Mouse (Mus musculus): ENCODE data around the gene Mrtfb. TPM values are rescaled to one million over a fixed set of nuclear protein-coding genes. Genes with fewer than 3 reads are reported as not detected.

Gene Mrtfb
- polyA plus RNA-seq, 1 experiment: 25.2 TPM

- Histone ChIP-seq H3K27ac (ENCODE audit: insufficient read depth, low read length) (no peak overlapping the region), H3K4me1 (ENCODE audit: control insufficient read depth, insufficient read depth, low read length) (no peaks in the 10 kb centered on the region), H3K4me3 (ENCODE audit: insufficient read depth, low read length) (no peak overlapping the region)
- TF ChIP-seq POLR2A (IDR thresholded peaks at IDR 0.05; ENCODE audit: low read depth, low read length): no peak
- TF ChIP-seq CTCF (IDR thresholded peaks at IDR 0.05; ENCODE audit: borderline replicate concordance, insufficient read depth, low read length): no peak
Observed at GRCm38 (mm10) chr16:13425804-13426203, 169.5 kb downstream of the Mrtfb start.

GRCm38 (mm10) chr16:13426831-13427589 is 170.7 kb downstream of the Mrtfb start:
- Histone ChIP-seq H3K4me1 (ENCODE audit: control insufficient read depth, insufficient read depth, low read length) (no peaks in the 10 kb centered on the region), H3K4me3 (ENCODE audit: insufficient read depth, low read length) (no peak overlapping the region), H3K27ac (ENCODE audit: insufficient read depth, low read length) (no peak overlapping the region)
- TF ChIP-seq POLR2A (IDR thresholded peaks at IDR 0.05; ENCODE audit: low read depth, low read length): no peak
- TF ChIP-seq CTCF (IDR thresholded peaks at IDR 0.05; ENCODE audit: borderline replicate concordance, insufficient read depth, low read length): no peak

- TF ChIP-seq CTCF (IDR thresholded peaks at IDR 0.05; ENCODE audit: borderline replicate concordance, insufficient read depth, low read length) (no peak), POLR2A (IDR thresholded peaks at IDR 0.05; ENCODE audit: low read depth, low read length) (no peak)
- Histone ChIP-seq H3K4me1 (ENCODE audit: control insufficient read depth, insufficient read depth, low read length) (no peaks in the 10 kb centered on the region), H3K4me3 (ENCODE audit: insufficient read depth, low read length) (no peak overlapping the region), H3K27ac (ENCODE audit: insufficient read depth, low read length) (no peak overlapping the region)
Observed at GRCm38 (mm10) chr16:13428077-13428476, 171.8 kb downstream of the Mrtfb start.

GRCm38 (mm10) chr16:13428806-13429205 is 172.5 kb downstream of the Mrtfb start:
- Histone ChIP-seq H3K4me3 (ENCODE audit: insufficient read depth, low read length) (no peak overlapping the region), H3K4me1 (ENCODE audit: control insufficient read depth, insufficient read depth, low read length) (no peaks in the 10 kb centered on the region), H3K27ac (ENCODE audit: insufficient read depth, low read length) (no peak overlapping the region)
- TF ChIP-seq POLR2A (IDR thresholded peaks at IDR 0.05; ENCODE audit: low read depth, low read length) (no peak), CTCF (IDR thresholded peaks at IDR 0.05; ENCODE audit: borderline replicate concordance, insufficient read depth, low read length) (no peak)

- Histone ChIP-seq H3K27ac (ENCODE audit: insufficient read depth, low read length) (no peak overlapping the region), H3K4me3 (ENCODE audit: insufficient read depth, low read length) (no peak overlapping the region), H3K4me1 (ENCODE audit: control insufficient read depth, insufficient read depth, low read length) (no peaks in the 10 kb centered on the region)
- no peak for TF ChIP-seq CTCF (IDR thresholded peaks at IDR 0.05; ENCODE audit: borderline replicate concordance, insufficient read depth, low read length)
- no peak for TF ChIP-seq POLR2A (IDR thresholded peaks at IDR 0.05; ENCODE audit: low read depth, low read length)
Observed at GRCm38 (mm10) chr16:13429921-13430606, 173.8 kb downstream of the Mrtfb start.

GRCm38 (mm10) chr16:13430940-13431339 is 174.7 kb downstream of the Mrtfb start:
- no peaks in the 10 kb centered on the region for H3K4me1 ChIP-seq (ENCODE audit: control insufficient read depth, insufficient read depth, low read length)
- TF ChIP-seq POLR2A (IDR thresholded peaks at IDR 0.05; ENCODE audit: low read depth, low read length) (no peak), CTCF (IDR thresholded peaks at IDR 0.05; ENCODE audit: borderline replicate concordance, insufficient read depth, low read length) (no peak)

GRCm38 (mm10) chr16:13435627-13436026 is 179.3 kb downstream of the Mrtfb start:
- H3K27ac ChIP-seq (ENCODE audit: insufficient read depth, low read length): no peak overlapping the region
- H3K4me3 ChIP-seq (ENCODE audit: insufficient read depth, low read length): no peak overlapping the region
- peaks cover 2% of the 10 kb centered on the region; the same call in 1 of the 2 replicates for H3K4me1 ChIP-seq (ENCODE audit: control insufficient read depth, insufficient read depth, low read length)
- no peak for TF ChIP-seq CTCF (IDR thresholded peaks at IDR 0.05; ENCODE audit: borderline replicate concordance, insufficient read depth, low read length)
- no peak for TF ChIP-seq POLR2A (IDR thresholded peaks at IDR 0.05; ENCODE audit: low read depth, low read length)

More at GRCm38 (mm10) chr16:13430940-13431339, 174.7 kb downstream of the Mrtfb start:
- H3K4me3 ChIP-seq (ENCODE audit: insufficient read depth, low read length): no peak overlapping the region
- H3K27ac ChIP-seq (ENCODE audit: insufficient read depth, low read length): no peak overlapping the region

GRCm38 (mm10) chr16:13437037-13437769 is 180.9 kb downstream of the Mrtfb start:
- TF ChIP-seq POLR2A (IDR thresholded peaks at IDR 0.05; ENCODE audit: low read depth, low read length): no peak; the same call in 1 of the 2 replicates
- TF ChIP-seq CTCF (IDR thresholded peaks at IDR 0.05; ENCODE audit: borderline replicate concordance, insufficient read depth, low read length): no peak
- Histone ChIP-seq H3K4me1 (ENCODE audit: control insufficient read depth, insufficient read depth, low read length) (peaks cover 2% of the 10 kb centered on the region; the same call in 1 of the 2 replicates), H3K4me3 (ENCODE audit: insufficient read depth, low read length) (peak overlapping the region; percentile 70), H3K27ac (ENCODE audit: insufficient read depth, low read length) (peak overlapping the region; percentile 74)

- TF ChIP-seq POLR2A (IDR thresholded peaks at IDR 0.05; ENCODE audit: low read depth, low read length) (no peak; the same call in 1 of the 2 replicates), CTCF (IDR thresholded peaks at IDR 0.05; ENCODE audit: borderline replicate concordance, insufficient read depth, low read length) (no peak)
- Histone ChIP-seq H3K27ac (ENCODE audit: insufficient read depth, low read length) (peak overlapping the region; percentile 74), H3K4me1 (ENCODE audit: control insufficient read depth, insufficient read depth, low read length) (peaks cover 2% of the 10 kb centered on the region; the same call in 1 of the 2 replicates), H3K4me3 (ENCODE audit: insufficient read depth, low read length) (peak overlapping the region; percentile 70)
Observed at GRCm38 (mm10) chr16:13437770-13438372, 181.6 kb downstream of the Mrtfb start.
